Mouse (Mus musculus) neutrophil, adult 65 days (primary cell): ENCODE measurements around the gene Tmtc4. TPM values are rescaled to one million over a fixed set of nuclear protein-coding genes. Genes with fewer than 3 reads are reported as not detected.

ENCODE experiments used
- total RNA-seq: library from RNA; stranded (reverse); gene quantifications from 2 replicates; pipeline ENCODE4 v1.2.4, GENCODE M21; 2023

Tmtc4 gene
- total RNA-seq, result 2.2 and 3.9 TPM in 2 replicates

GRCm38 (mm10) chr14:122983226-122984215, at the start of gene Tmtc4:
TSS of gene Tmtc4 (minus strand) at chr14:122984035.

GRCm38 (mm10) chr14:122913657-122914056, 70.2 kb downstream of the Tmtc4 start, which contains the start of gene Ggact:
TSS of gene Ggact (minus strand) at chr14:122913757.

Other genes starting within 250 kb of the Tmtc4 start
- 0.35 TPM in 1 of 2 replicates, not detected in the other for gene Ggact, start 70.3 kb downstream of the Tmtc4 start, total RNA-seq